Mouse (Mus musculus) thymus, adult 2 months (tissue): ENCODE data around the gene Crtc1.

Experiments
- CTCF ChIP-seq: fragments of 200-500 bp; IDR thresholded peaks from 2 replicates; pipeline ENCODE4 v1.5.1; 2012; ENCODE audit warnings: mild to moderate bottlenecking, control low read depth, low read length, moderate library complexity, borderline replicate concordance; ENCODE audit not compliant: control insufficient read depth, poor library complexity, insufficient read depth; ENCODE audit errors: extremely low read depth
- POLR2A ChIP-seq: fragments of 200-500 bp; IDR thresholded peaks from 2 replicates; pipeline ENCODE4 v1.6.1; 2012; ENCODE audit warnings: mild to moderate bottlenecking, low read length, control low read depth, moderate library complexity; ENCODE audit not compliant: control insufficient read depth, poor library complexity, insufficient read depth; ENCODE audit errors: extremely low read depth

- TF ChIP-seq POLR2A (no peak), CTCF (no peak)
Measured at GRCm38 (mm10) chr8:70466771-70467170, 27.4 kb upstream of the Crtc1 start.
